Mouse (Mus musculus) testis, adult 2 months (tissue): ENCODE measurements around the gene Cplx2. TPM values are rescaled to one million over a fixed set of nuclear protein-coding genes. Genes with fewer than 3 reads are reported as not detected.

ENCODE experiments used
- H3K27ac ChIP-seq: fragments of 200-500 bp; 2 replicates; pipeline ENCODE4 v1.5.1; 2012; ENCODE audit warnings: low read depth, low read length; ENCODE audit not compliant: control insufficient read depth, insufficient read depth
- H3K27me3 ChIP-seq: fragments of 200-500 bp; 2 replicates; pipeline ENCODE4 v1.6.1; 2012; ENCODE audit warnings: mild to moderate bottlenecking, low read length, moderate library complexity; ENCODE audit not compliant: control insufficient read depth, insufficient read depth
- H3K36me3 ChIP-seq: fragments of 200-500 bp; 2 replicates; pipeline ENCODE4 v1.6.1; 2012; ENCODE audit warnings: mild to moderate bottlenecking, low read length; ENCODE audit not compliant: control insufficient read depth, insufficient read depth
- H3K4me1 ChIP-seq: fragments of 200-500 bp; 2 replicates; pipeline ENCODE4 v1.6.1; 2012; ENCODE audit warnings: low read length; ENCODE audit not compliant: control insufficient read depth, insufficient read depth
- H3K4me3 ChIP-seq: fragments of 200-500 bp; 2 replicates; pipeline ENCODE4 v1.5.1; 2012; ENCODE audit warnings: low read depth, mild to moderate bottlenecking, low read length, moderate library complexity, mixed read lengths; ENCODE audit not compliant: control insufficient read depth
- CTCF ChIP-seq: fragments of 200-500 bp; IDR thresholded peaks from 2 replicates; pipeline ENCODE4 v1.5.1; 2012; ENCODE audit warnings: low read depth, mild to moderate bottlenecking, inconsistent platforms, low read length, moderate library complexity; ENCODE audit not compliant: control insufficient read depth, insufficient read depth, insufficient replicate concordance
- POLR2A ChIP-seq: fragments of 200-500 bp; IDR thresholded peaks from 2 replicates; pipeline ENCODE4 v1.6.1; 2012; ENCODE audit warnings: low read depth, mild to moderate bottlenecking, inconsistent platforms, low read length, moderate library complexity; ENCODE audit not compliant: control insufficient read depth
- polyA plus RNA-seq: library from polyadenylated mRNA; depleted of rRNA; stranded (reverse); fragments of >200 nt; gene quantifications from 2 replicates; pipeline ENCODE4 v1.2.3, GENCODE M21; 2012

The Cplx2 gene
- polyA plus RNA-seq, 1 experiment = 0.23 TPM

DNA sequence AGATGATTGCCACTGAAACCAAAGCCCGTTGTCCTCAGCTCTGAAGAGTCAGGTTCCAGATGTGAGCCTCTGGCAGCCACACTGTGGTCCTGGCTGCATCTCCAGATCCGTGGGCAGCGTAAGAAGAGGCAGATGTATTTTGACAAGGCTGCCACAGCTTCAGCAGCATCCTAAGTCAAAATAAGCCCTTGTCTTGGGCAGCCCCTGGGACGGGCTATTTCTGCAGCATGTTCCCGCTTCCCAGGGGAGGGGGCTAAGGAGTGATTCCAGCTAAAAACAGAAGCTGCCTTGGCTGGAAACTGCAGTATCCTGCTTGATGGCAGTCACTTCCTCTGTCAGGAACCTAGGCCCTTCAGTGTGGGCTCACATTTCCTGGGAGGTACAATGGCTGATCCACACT, 23.1 kb upstream of the Cplx2 start:
- no peak for TF ChIP-seq CTCF
- no peak for TF ChIP-seq POLR2A
- Histone ChIP-seq H3K4me1 (no peaks in the 10 kb centered on the region), H3K36me3 (no peaks in the 10 kb centered on the region), H3K27ac (no peak overlapping the region), H3K27me3 (no peaks in the 10 kb centered on the region), H3K4me3 (no peak overlapping the region)

DNA sequence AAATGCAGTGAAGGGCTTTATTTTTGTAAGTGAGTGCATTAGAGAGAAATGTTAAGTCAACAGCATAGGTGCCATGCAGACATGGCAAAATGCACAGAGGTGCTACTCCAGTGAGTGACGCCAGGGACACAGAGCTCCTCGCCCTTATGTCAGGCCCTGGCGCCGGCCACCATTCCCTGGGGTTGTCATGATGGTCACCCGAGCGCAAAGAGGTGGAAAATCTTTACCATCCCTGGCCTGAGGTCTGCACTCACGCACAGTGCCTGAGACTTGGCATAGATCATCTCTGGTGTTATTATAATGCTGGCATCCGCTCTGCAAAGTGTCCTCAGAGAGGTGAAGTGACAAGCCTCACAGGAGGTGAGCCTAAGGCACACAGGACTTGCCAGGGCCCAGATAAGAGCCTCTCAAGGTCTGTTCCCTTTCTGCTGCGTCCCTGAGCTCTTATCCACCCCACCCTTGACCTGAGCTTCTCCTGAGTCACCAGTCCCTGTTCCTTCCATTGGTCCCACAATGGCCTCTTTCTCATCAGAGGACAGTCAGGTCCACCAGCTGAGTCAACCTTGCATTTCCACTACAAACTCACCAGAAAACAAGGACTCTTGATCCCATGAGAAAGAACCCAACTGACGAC, 21.9 kb upstream of the Cplx2 start:
- H3K27ac ChIP-seq = no peak overlapping the region

DNA sequence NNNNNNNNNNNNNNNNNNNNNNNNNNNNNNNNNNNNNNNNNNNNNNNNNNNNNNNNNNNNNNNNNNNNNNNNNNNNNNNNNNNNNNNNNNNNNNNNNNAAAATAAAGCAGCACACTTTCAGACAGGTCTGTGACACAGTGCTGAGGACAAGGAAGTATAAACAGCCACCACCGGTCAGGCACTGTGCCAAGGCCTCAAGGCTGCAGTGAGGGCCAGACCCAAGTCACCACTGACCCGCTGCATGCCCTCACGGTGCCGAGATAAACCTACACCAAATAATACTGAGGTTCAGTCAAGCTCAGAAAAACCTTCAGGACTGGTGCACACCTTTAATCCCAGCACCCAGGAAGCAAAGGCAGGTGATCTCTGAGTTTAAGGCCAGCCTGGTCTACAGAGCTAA, 13.7 kb upstream of the Cplx2 start:
- TF ChIP-seq CTCF = no peak
- TF ChIP-seq POLR2A = no peak
- no peaks in the 10 kb centered on the region for H3K27me3 ChIP-seq
- no peaks in the 10 kb centered on the region for H3K4me1 ChIP-seq
- H3K36me3 ChIP-seq = no peaks in the 10 kb centered on the region
- no peak overlapping the region for H3K27ac ChIP-seq
- no peak overlapping the region for H3K4me3 ChIP-seq

More for the DNA sequence above, 21.9 kb upstream of the Cplx2 start:
- Histone ChIP-seq H3K4me3 (no peak overlapping the region), H3K36me3 (no peaks in the 10 kb centered on the region), H3K4me1 (no peaks in the 10 kb centered on the region), H3K27me3 (no peaks in the 10 kb centered on the region)
- TF ChIP-seq CTCF (no peak), POLR2A (no peak)

- no peaks in the 10 kb centered on the region for H3K27me3 ChIP-seq
- no peak overlapping the region for H3K27ac ChIP-seq
- no peaks in the 10 kb centered on the region for H3K4me1 ChIP-seq
- no peak overlapping the region for H3K4me3 ChIP-seq
- TF ChIP-seq CTCF = no peak
- TF ChIP-seq POLR2A = no peak
- H3K36me3 ChIP-seq = no peaks in the 10 kb centered on the region
These were observed 12.0 kb upstream of the Cplx2 start for GRCm38 (mm10) chr13:54359181-54359580.

- Histone ChIP-seq H3K27ac (no peak overlapping the region), H3K27me3 (no peaks in the 10 kb centered on the region), H3K36me3 (no peaks in the 10 kb centered on the region), H3K4me3 (no peak overlapping the region), H3K4me1 (no peaks in the 10 kb centered on the region)
- TF ChIP-seq POLR2A = no peak
- TF ChIP-seq CTCF = no peak
These were observed 6.5 kb upstream of the Cplx2 start for GRCm38 (mm10) chr13:54364686-54365085.

GRCm38 (mm10) chr13:54367758-54368157, 3.4 kb upstream of the Cplx2 start:
- Histone ChIP-seq H3K27ac (no peak overlapping the region), H3K27me3 (no peaks in the 10 kb centered on the region; the same call in 1 of the 2 replicates), H3K4me1 (peaks cover 5% of the 10 kb centered on the region), H3K36me3 (no peaks in the 10 kb centered on the region), H3K4me3 (no peak overlapping the region)
- TF ChIP-seq CTCF (peak; percentile 2; the same call in 1 of the 2 replicates), POLR2A (no peak)

GRCm38 (mm10) chr13:54368181-54368580, 3.0 kb upstream of the Cplx2 start:
- Histone ChIP-seq H3K4me1 (peaks cover 5% of the 10 kb centered on the region), H3K4me3 (no peak overlapping the region), H3K36me3 (no peaks in the 10 kb centered on the region), H3K27me3 (no peaks in the 10 kb centered on the region; the same call in 1 of the 2 replicates), H3K27ac (no peak overlapping the region)
- TF ChIP-seq POLR2A (no peak), CTCF (no peak)
